Mouse (Mus musculus): ENCODE data around the gene Fign. TPM values are rescaled to one million over a fixed set of nuclear protein-coding genes. Genes with fewer than 3 reads are reported as not detected.

Fign gene
- polyA plus RNA-seq, 1 experiment from 2014 or later, result not detected

DNA sequence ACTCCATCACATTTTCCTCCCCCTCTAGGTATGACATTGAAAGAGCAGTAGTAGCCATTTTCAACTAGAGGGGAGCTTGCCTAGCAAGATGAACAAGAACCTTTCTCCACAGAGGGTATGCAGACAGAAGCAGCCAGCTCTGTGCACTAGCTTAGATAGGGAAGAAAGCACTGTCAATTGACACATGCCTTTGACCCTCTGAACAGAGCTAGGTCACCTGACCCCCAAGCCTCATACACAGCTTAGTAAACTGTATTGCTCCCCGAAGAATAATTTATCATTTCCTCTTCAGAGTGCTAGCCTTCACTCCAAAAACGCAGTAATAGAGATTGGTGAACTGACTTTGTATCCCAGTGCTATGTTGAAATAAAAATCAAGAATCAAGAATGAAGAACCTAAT, 49.7 kb downstream of the Fign start:
- ChIA-PET CTCF (no interaction called here), POLR2A (no interaction called here)
- TF ChIP-seq CTCF (IDR thresholded peaks at IDR 0.05), result no peak
- DNase-seq (ENCODE audit: low read depth, low spot score), result no peak
- in situ Hi-C loops (cut with MboI; ENCODE audit: low pct_unique_long_range_greater_than_20kb), result no loop called here
- peaks cover 4% of the 10 kb centered on the region for H3K27me3 ChIP-seq
- ATAC-seq, result no peak

- TF ChIP-seq CTCF (IDR thresholded peaks at IDR 0.05), result no peak
- no peaks in the 10 kb centered on the region for H3K27me3 ChIP-seq
- DNase-seq (ENCODE audit: low read depth, low spot score) (no peak), ATAC-seq (no peak)
- POLR2A ChIA-PET, result no interaction called here
- in situ Hi-C loops (cut with MboI; ENCODE audit: low pct_unique_long_range_greater_than_20kb), result no loop called here
- CTCF ChIA-PET, result no interaction called here
Measured at GRCm38 (mm10) chr2:64043099-64043498, 54.7 kb downstream of the Fign start.

GRCm38 (mm10) chr2:64035393-64035792, 62.4 kb downstream of the Fign start:
- H3K27me3 ChIP-seq, result no peaks in the 10 kb centered on the region
- in situ Hi-C loops (cut with MboI; ENCODE audit: low pct_unique_long_range_greater_than_20kb), result no loop called here
- POLR2A ChIA-PET, result no interaction called here
- no peak for TF ChIP-seq CTCF (IDR thresholded peaks at IDR 0.05)
- no peak for DNase-seq (ENCODE audit: low read depth, low spot score)
- CTCF ChIA-PET, result no interaction called here
- no peak for ATAC-seq

- ATAC-seq, result no peak
- no peak for DNase-seq (ENCODE audit: low read depth, low spot score)
- CTCF ChIA-PET, result no interaction called here
- H3K27me3 ChIP-seq, result no peaks in the 10 kb centered on the region
- POLR2A ChIA-PET, result no interaction called here
- in situ Hi-C loops (cut with MboI; ENCODE audit: low pct_unique_long_range_greater_than_20kb), result no loop called here
- TF ChIP-seq CTCF (IDR thresholded peaks at IDR 0.05), result no peak
Measured at GRCm38 (mm10) chr2:64033871-64034270, 64.0 kb downstream of the Fign start.

- no peak for TF ChIP-seq CTCF (IDR thresholded peaks at IDR 0.05)
- no peak for DNase-seq (ENCODE audit: low read depth, low spot score)
- ChIA-PET POLR2A (no interaction called here), CTCF (interaction anchor here (0.8 kb wide), 1 partner anchor 9 kb away, joined by 3 read pairs; no protein-coding TSS in a partner anchor)
- in situ Hi-C loops (cut with MboI; ENCODE audit: low pct_unique_long_range_greater_than_20kb), result no loop called here
- peaks cover 11% of the 10 kb centered on the region for H3K27me3 ChIP-seq
- no peak for ATAC-seq
Measured at GRCm38 (mm10) chr2:64025961-64026360, 71.9 kb downstream of the Fign start.

- in situ Hi-C loops (cut with MboI; ENCODE audit: low pct_unique_long_range_greater_than_20kb), result no loop called here
- POLR2A ChIA-PET, result no interaction called here
- ATAC-seq (no peak), DNase-seq (ENCODE audit: low read depth, low spot score) (no peak)
- CTCF ChIA-PET, result no interaction called here
- peaks cover 5% of the 10 kb centered on the region for H3K27me3 ChIP-seq
- no peak for TF ChIP-seq CTCF (IDR thresholded peaks at IDR 0.05)
Measured at GRCm38 (mm10) chr2:63994304-63995023, 103.4 kb downstream of the Fign start.

- ChIA-PET POLR2A (no interaction called here), CTCF (no interaction called here)
- H3K27me3 ChIP-seq, result peaks cover 14% of the 10 kb centered on the region
- ATAC-seq (no peak), DNase-seq (ENCODE audit: low read depth, low spot score) (no peak)
- in situ Hi-C loops (cut with MboI; ENCODE audit: low pct_unique_long_range_greater_than_20kb), result no loop called here
- TF ChIP-seq CTCF (IDR thresholded peaks at IDR 0.05), result no peak
Measured at GRCm38 (mm10) chr2:63985426-63985825, 112.4 kb downstream of the Fign start.

DNA sequence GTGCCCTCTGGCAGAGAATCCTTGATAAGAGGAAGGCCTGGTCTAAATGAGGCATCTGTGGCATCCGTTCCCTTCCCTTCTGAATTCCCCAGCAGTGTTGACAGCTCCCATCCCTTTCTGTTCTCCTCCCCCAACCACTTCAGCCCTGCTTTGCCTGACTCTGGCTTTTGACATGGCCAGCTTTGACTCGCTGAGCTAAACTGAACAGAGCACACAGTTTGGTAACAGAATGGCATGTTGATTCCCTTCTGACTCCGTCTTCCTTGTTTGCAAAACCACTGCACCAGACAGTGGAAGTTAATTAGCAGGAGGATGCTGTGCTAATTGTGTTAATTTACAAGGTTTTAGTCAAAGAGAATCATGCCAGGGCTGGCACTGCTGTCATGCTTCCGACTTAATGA, 115.5 kb downstream of the Fign start:
- peaks cover 16% of the 10 kb centered on the region for H3K27me3 ChIP-seq
- no peak for DNase-seq (ENCODE audit: low read depth, low spot score)
- CTCF ChIA-PET, result no interaction called here
- no peak for TF ChIP-seq CTCF (IDR thresholded peaks at IDR 0.05)
- no peak for ATAC-seq
- in situ Hi-C loops (cut with MboI; ENCODE audit: low pct_unique_long_range_greater_than_20kb), result no loop called here
- POLR2A ChIA-PET, result no interaction called here

- POLR2A ChIA-PET, result no interaction called here
- no peak for DNase-seq (ENCODE audit: low read depth, low spot score)
Measured at GRCm38 (mm10) chr2:63981449-63981848, 116.4 kb downstream of the Fign start.

GRCm38 (mm10) chr2:63969633-63970032, 128.2 kb downstream of the Fign start:
- DNase-seq (ENCODE audit: low read depth, low spot score) (no peak), ATAC-seq (no peak)
- TF ChIP-seq CTCF (IDR thresholded peaks at IDR 0.05), result no peak
- ChIA-PET CTCF (no interaction called here), POLR2A (no interaction called here)
- peaks cover 11% of the 10 kb centered on the region for H3K27me3 ChIP-seq
- in situ Hi-C loops (cut with MboI; ENCODE audit: low pct_unique_long_range_greater_than_20kb), result no loop called here

More at GRCm38 (mm10) chr2:63981449-63981848, 116.4 kb downstream of the Fign start:
- in situ Hi-C loops (cut with MboI; ENCODE audit: low pct_unique_long_range_greater_than_20kb), result no loop called here
- TF ChIP-seq CTCF (IDR thresholded peaks at IDR 0.05), result no peak
- ATAC-seq, result no peak
- CTCF ChIA-PET, result no interaction called here
- peaks cover 16% of the 10 kb centered on the region for H3K27me3 ChIP-seq

GRCm38 (mm10) chr2:63931041-63931440, 166.8 kb downstream of the Fign start:
- ATAC-seq (no peak), DNase-seq (ENCODE audit: low read depth, low spot score) (no peak)
- ChIA-PET CTCF (no interaction called here), POLR2A (no interaction called here)
- H3K27me3 ChIP-seq, result no peaks in the 10 kb centered on the region
- TF ChIP-seq CTCF (IDR thresholded peaks at IDR 0.05), result no peak
- in situ Hi-C loops (cut with MboI; ENCODE audit: low pct_unique_long_range_greater_than_20kb), result no loop called here

DNA sequence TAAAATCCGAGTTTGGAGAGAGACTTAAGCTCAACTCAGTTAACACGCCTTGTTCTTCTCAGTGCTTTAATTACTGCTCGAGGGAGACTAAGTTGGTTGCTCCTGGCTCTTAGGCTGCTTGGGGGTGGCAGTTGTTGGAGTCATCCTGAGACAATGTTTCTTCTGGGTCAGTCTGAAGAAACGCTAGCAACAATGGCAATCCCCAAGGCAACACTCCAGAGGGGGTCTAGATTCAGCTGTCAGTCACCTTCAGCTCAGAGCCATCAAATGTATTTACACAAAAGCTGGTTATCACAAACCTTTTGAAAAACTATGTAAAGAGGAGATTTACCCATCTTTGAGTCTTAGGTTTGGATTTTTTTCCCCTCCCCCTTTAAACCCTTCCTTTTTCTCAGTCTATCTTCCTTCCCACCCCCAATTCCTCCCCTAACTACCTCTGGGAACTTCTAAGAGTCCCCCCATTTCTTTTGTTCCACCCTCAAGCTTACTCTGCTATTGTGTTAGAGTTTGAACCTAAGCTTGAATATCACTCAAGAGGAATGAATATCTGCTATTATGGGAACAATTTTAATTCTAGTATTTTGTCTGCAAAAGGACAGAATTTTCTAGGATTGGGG, 171.2 kb downstream of the Fign start:
- ChIA-PET CTCF (no interaction called here), POLR2A (no interaction called here)
- no peaks in the 10 kb centered on the region for H3K27me3 ChIP-seq
- in situ Hi-C loops (cut with MboI; ENCODE audit: low pct_unique_long_range_greater_than_20kb), result no loop called here
- TF ChIP-seq CTCF (IDR thresholded peaks at IDR 0.05), result no peak
- DNase-seq (ENCODE audit: low read depth, low spot score), result no peak
- ATAC-seq, result no peak

Data from Patski (cell line).